ENCODE assay signal across 24 mouse cellular contexts in the genomic region with DNA sequence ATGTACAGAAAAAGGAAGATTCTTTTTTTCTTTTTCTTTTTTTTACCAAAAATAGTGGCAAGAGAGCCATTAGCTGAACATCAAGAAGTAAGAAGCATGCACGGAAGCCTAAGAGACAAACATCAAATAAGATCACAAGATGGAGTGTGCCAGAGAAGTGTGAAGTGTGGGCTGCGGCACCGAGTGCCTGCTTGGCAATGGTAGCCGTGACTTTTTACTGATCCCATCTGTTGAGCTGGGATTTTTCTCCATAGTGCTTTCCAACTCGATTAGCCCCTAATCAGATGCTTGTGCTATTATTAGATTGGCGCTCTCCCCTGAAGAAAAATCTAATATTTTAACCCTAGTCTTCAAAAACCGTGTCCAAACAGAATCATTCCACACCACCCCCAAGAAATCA.
DNase-seq lines count a peak whose midpoint lies in the region; ATAC-seq lines count a peak whose summit lies in the region.
"Had no signal": no experiment of that assay in that cellular context is flagged by ENCODE, and none has a peak within 500 bp of the region (broad histone marks: within the 10 kb centered on the region; RNA-seq: fewer than 3 reads in every experiment).

No protein-coding gene starts in this region.

- H3K36me3 ChIP-seq in forebrain, embryonic 13.5 days (ENCODE audit: poor library complexity, severe bottlenecking): peaks cover 51% of the 10 kb centered on the region
- H3K36me3 ChIP-seq in forebrain, embryonic 10.5 days (replicated peaks): peaks cover 64% of the 10 kb centered on the region
- no peaks in the 10 kb centered on the region for H3K36me3 ChIP-seq in kidney, embryonic 16.5 days (ENCODE audit: insufficient read depth, low read length)
- H3K36me3 ChIP-seq: heart, embryonic 10.5 days had no signal

- no peaks in the 10 kb centered on the region for H3K9me3 ChIP-seq in forebrain, embryonic 13.5 days (replicated peaks)
- no peaks in the 10 kb centered on the region for H3K9me3 ChIP-seq in forebrain, embryonic 10.5 days
- no peaks in the 10 kb centered on the region; the same call in 1 of the 2 replicates for H3K9me3 ChIP-seq in kidney, embryonic 16.5 days (ENCODE audit: low read length)
- H3K9me3 ChIP-seq: heart, embryonic 10.5 days had no signal

- no peak overlapping the region for H3K27ac ChIP-seq in forebrain, embryonic 13.5 days
- H3K27ac ChIP-seq in forebrain, embryonic 10.5 days: no peak overlapping the region
- H3K27ac ChIP-seq in kidney, embryonic 16.5 days (ENCODE audit: low read length): no peak overlapping the region
- H3K27ac ChIP-seq: gastrocnemius, adult 2 months; heart, embryonic 10.5 days; kidney, postnatal 0 days had no signal

- no peaks in the 10 kb centered on the region for H3K27me3 ChIP-seq in forebrain, embryonic 13.5 days
- no peaks in the 10 kb centered on the region for H3K27me3 ChIP-seq in forebrain, embryonic 10.5 days (ENCODE audit: poor library complexity, severe bottlenecking)
- H3K27me3 ChIP-seq in kidney, embryonic 16.5 days (ENCODE audit: insufficient read depth, low read length): no peaks in the 10 kb centered on the region
- H3K27me3 ChIP-seq: megakaryocyte, embryonic 14.5 days had no signal

- H3K4me2 ChIP-seq in forebrain, embryonic 13.5 days: no peak overlapping the region
- no peak overlapping the region for H3K4me2 ChIP-seq in kidney, embryonic 16.5 days (replicated peaks; ENCODE audit: low read depth, low read length)

- no peak for DNase-seq in forebrain, embryonic 10.5 days (ENCODE audit: extremely low spot score, low spot score)
- peak; percentile 45 to 71 for DNase-seq in layer of hippocampus, adult 18-20 months (ENCODE audit: low spot score in 2 of 2)
- no peak for DNase-seq in layer of hippocampus, postnatal 25 days (ENCODE audit: extremely low spot score in 1 of 2, low spot score in 1 of 2)
- peak; percentile 51 for DNase-seq in brain, adult 2 months (ENCODE audit: low read depth, low spot score)
- DNase-seq in layer of hippocampus, adult 8-10 months (ENCODE audit: low spot score in 2 of 2): peak; percentile 21 to 41
- no peak for DNase-seq in urinary bladder, postnatal 25 days (ENCODE audit: low spot score)
- DNase-seq: adrenal gland, postnatal 10 days; cerebellum, adult 2 months; gastrocnemius, adult 2 months; heart, postnatal 10 days; kidney, adult 11 months; left cerebral cortex, postnatal 4 days; liver; lung, postnatal 10 days; midbrain, embryonic 14.5 days; thymus, postnatal 25 days had no signal

- no peak overlapping the region for H3K4me3 ChIP-seq in forebrain, embryonic 13.5 days
- H3K4me3 ChIP-seq in forebrain, embryonic 10.5 days: no peak overlapping the region
- H3K4me3 ChIP-seq in kidney, embryonic 16.5 days (ENCODE audit: low read length): no peak overlapping the region
- H3K4me3 ChIP-seq: gastrocnemius, adult 2 months; heart, embryonic 10.5 days; megakaryocyte, embryonic 14.5 days; myocyte had no signal

- no peak overlapping the region for H3K9ac ChIP-seq in forebrain, embryonic 13.5 days
- no peak overlapping the region for H3K9ac ChIP-seq in kidney, embryonic 16.5 days (replicated peaks; ENCODE audit: low read length)

- ATAC-seq in forebrain, embryonic 13.5 days: peak; percentile 52; the same call in 1 of the 2 replicates
- ATAC-seq in kidney, embryonic 16.5 days (ENCODE audit: low FRiP score, low TSS enrichment): no peak
- ATAC-seq: activated CD4-positive, CD25-positive, alpha-beta regulatory T cell, adult 4 months; CD4-positive, CD25-positive, alpha-beta regulatory T cell, adult 4 months had no signal

- no peaks in the 10 kb centered on the region for H3K4me1 ChIP-seq in forebrain, embryonic 13.5 days
- H3K4me1 ChIP-seq in forebrain, embryonic 10.5 days: no peaks in the 10 kb centered on the region
- no peaks in the 10 kb centered on the region for H3K4me1 ChIP-seq in kidney, embryonic 16.5 days (ENCODE audit: insufficient read depth, low read length)
- H3K4me1 ChIP-seq: megakaryocyte, embryonic 14.5 days had no signal

- 89% methylated on average over 7 of the region's 7 CpGs for WGBS in forebrain, embryonic 13.5 days
- 93% methylated on average over 7 of the region's 7 CpGs for WGBS in forebrain, embryonic 10.5 days
- 71% methylated on average over 7 of the region's 7 CpGs for WGBS in kidney, embryonic 16.5 days

Comparison
In these comparisons a context has a peak if more than half of its experiments do, and no peak if none do; other contexts are left out.
1. DNase-seq: peak in layer of hippocampus, adult 18-20 months (2 of 2), brain, adult 2 months (single experiment) and layer of hippocampus, adult 8-10 months (2 of 2); none in forebrain, embryonic 10.5 days (single experiment), layer of hippocampus, postnatal 25 days (0 of 2) and urinary bladder, postnatal 25 days (single experiment).